Mouse (Mus musculus) cerebellum, adult 2 months (tissue): ENCODE data around the gene Gm42674. TPM values are rescaled to one million over a fixed set of nuclear protein-coding genes. Genes with fewer than 3 reads are reported as not detected.

Experiments
- DNase-seq, 2 experiments: peaks; one replicate each; pipeline ENCODE4 v3.0.0; 2021
- H3K27ac ChIP-seq: fragments of 200-500 bp; 2 replicates; pipeline ENCODE4 v1.5.1; 2012; ENCODE audit warnings: low read length, control low read depth, inconsistent platforms; ENCODE audit not compliant: insufficient read depth
- H3K27me3 ChIP-seq: fragments of 200-500 bp; 2 replicates; pipeline ENCODE4 v1.6.1; 2012; ENCODE audit warnings: inconsistent platforms, mild to moderate bottlenecking, low read length, moderate library complexity; ENCODE audit not compliant: control insufficient read depth, insufficient read depth
- H3K4me1 ChIP-seq: fragments of 200-500 bp; 2 replicates; pipeline ENCODE4 v1.6.1; 2011; ENCODE audit warnings: low read length; ENCODE audit not compliant: control insufficient read depth, insufficient read depth
- H3K4me3 ChIP-seq: fragments of 200-500 bp; replicated peaks from 2 replicates; pipeline ENCODE3; 2011; ENCODE audit warnings: mild to moderate bottlenecking, low read depth, low read length, control low read depth; ENCODE audit not compliant: insufficient read depth
- CTCF ChIP-seq: fragments of 200-500 bp; IDR thresholded peaks from 2 replicates; pipeline ENCODE4 v1.5.1; 2011; ENCODE audit warnings: low read depth, mild to moderate bottlenecking, control low read depth, low read length, moderate library complexity, borderline replicate concordance; ENCODE audit not compliant: insufficient read depth
- POLR2A ChIP-seq: fragments of 200-500 bp; IDR thresholded peaks from 2 replicates; pipeline ENCODE4 v1.6.1; 2011; ENCODE audit warnings: low read length, control low read depth, borderline replicate concordance; ENCODE audit not compliant: insufficient read depth
- WGBS: fragments of 180-500 bp; shearing (Covaris S2); methylation state at CpG from one replicate; pipeline ENCODE4 v1.1.7; 2018; 5-methylcytosine and 5-hydroxymethylcytosine counted together
- polyA plus RNA-seq: library from polyadenylated mRNA; depleted of rRNA; stranded (reverse); fragments of >200 nt; gene quantifications from 2 replicates; pipeline ENCODE4 v1.2.3, GENCODE M21; 2012; rRNA removed

The Gm42674 gene
- polyA plus RNA-seq: not detected in 2 replicates

- H3K27ac ChIP-seq: no peak within 1 kb of the TSS
- DNase-seq: no peak
- 82% methylated on average over 11 of the region's 11 CpGs for WGBS
- H3K4me1 ChIP-seq: no peaks in the 10 kb centered on the region
- H3K27me3 ChIP-seq: 0 out of 2 replicates have a peak, but pooled peaks cover 2% of the 10 kb centered on the region
- H3K4me3 ChIP-seq: no peak within 1 kb of the TSS
- TF ChIP-seq POLR2A (no peak), CTCF (no peak)
Observed at GRCm38 (mm10) chr3:90601486-90602110, at the start of gene Gm42674. TSS of gene Gm42674 (plus strand) at chr3:90601904.

- TF ChIP-seq POLR2A: no peak
- TF ChIP-seq CTCF: no peak
- DNase-seq: no peak
- 68% methylated on average over 2 of the region's 2 CpGs for WGBS
Observed at GRCm38 (mm10) chr3:90552231-90552630, 49.5 kb upstream of the Gm42674 start.

GRCm38 (mm10) chr3:90555954-90556353 is 45.8 kb upstream of the Gm42674 start:
- no peaks in the 10 kb centered on the region for H3K4me1 ChIP-seq
- peak in 1 of 2 experiments; percentile 41 for DNase-seq
- H3K27me3 ChIP-seq: no peaks in the 10 kb centered on the region
- H3K27ac ChIP-seq: no peak overlapping the region
- WGBS: 41% methylated on average over 5 of the region's 5 CpGs
- no peak overlapping the region for H3K4me3 ChIP-seq
- TF ChIP-seq POLR2A (no peak), CTCF (no peak)

More at GRCm38 (mm10) chr3:90552231-90552630, 49.5 kb upstream of the Gm42674 start:
- Histone ChIP-seq H3K27me3 (no peaks in the 10 kb centered on the region), H3K4me1 (no peaks in the 10 kb centered on the region), H3K27ac (no peak overlapping the region), H3K4me3 (no peak overlapping the region)

- WGBS: 83% methylated on average over 6 of the region's 6 CpGs
- Histone ChIP-seq H3K4me3 (no peak within 1 kb of the TSS), H3K4me1 (no peaks in the 10 kb centered on the region), H3K27me3 (no peaks in the 10 kb centered on the region), H3K27ac (no peak within 1 kb of the TSS)
- DNase-seq: no peak
- TF ChIP-seq POLR2A (no peak), CTCF (no peak)
Observed at GRCm38 (mm10) chr3:90560008-90560628, 41.6 kb upstream of the Gm42674 start, which contains the start of gene S100a3. TSS of gene S100a3 (plus strand) at chr3:90560578.

GRCm38 (mm10) chr3:90574691-90575090 is 27.0 kb upstream of the Gm42674 start:
- Histone ChIP-seq H3K4me3 (no peak overlapping the region), H3K27ac (no peak overlapping the region), H3K27me3 (no peaks in the 10 kb centered on the region), H3K4me1 (no peaks in the 10 kb centered on the region)
- DNase-seq: no peak
- TF ChIP-seq CTCF: no peak
- no peak for TF ChIP-seq POLR2A
- WGBS: 39% methylated on average over 5 of the region's 5 CpGs

- 88% methylated on average over 3 of the region's 3 CpGs for WGBS
Observed at GRCm38 (mm10) chr3:90575320-90575719, 26.4 kb upstream of the Gm42674 start.

GRCm38 (mm10) chr3:90576351-90577001 is 25.2 kb upstream of the Gm42674 start:
- TF ChIP-seq CTCF (no peak), POLR2A (no peak)
- Histone ChIP-seq H3K4me3 (no peak overlapping the region), H3K27me3 (no peaks in the 10 kb centered on the region), H3K4me1 (no peaks in the 10 kb centered on the region), H3K27ac (no peak overlapping the region)
- 35% methylated on average over 10 of the region's 10 CpGs for WGBS
- no peak for DNase-seq

More at GRCm38 (mm10) chr3:90575320-90575719, 26.4 kb upstream of the Gm42674 start:
- no peak for DNase-seq
- no peaks in the 10 kb centered on the region for H3K4me1 ChIP-seq
- H3K27me3 ChIP-seq: no peaks in the 10 kb centered on the region
- H3K4me3 ChIP-seq: no peak overlapping the region
- no peak for TF ChIP-seq CTCF
- no peak overlapping the region for H3K27ac ChIP-seq
